Mouse (Mus musculus): ENCODE measurements around the gene Atp2a3.

Gene Atp2a3

GRCm38 (mm10) chr11:73036077-73036476 lies 75.1 kb downstream of the Atp2a3 start:
- DNase-seq (ENCODE audit: low read depth, low spot score), result no peak

GRCm38 (mm10) chr11:73036889-73037288 lies 75.9 kb downstream of the Atp2a3 start:
- DNase-seq (ENCODE audit: low read depth, low spot score), result peak; percentile 89

- DNase-seq (ENCODE audit: low read depth, low spot score), result peak; percentile 87
These were observed 76.7 kb downstream of the Atp2a3 start for GRCm38 (mm10) chr11:73037691-73038090.

DNA sequence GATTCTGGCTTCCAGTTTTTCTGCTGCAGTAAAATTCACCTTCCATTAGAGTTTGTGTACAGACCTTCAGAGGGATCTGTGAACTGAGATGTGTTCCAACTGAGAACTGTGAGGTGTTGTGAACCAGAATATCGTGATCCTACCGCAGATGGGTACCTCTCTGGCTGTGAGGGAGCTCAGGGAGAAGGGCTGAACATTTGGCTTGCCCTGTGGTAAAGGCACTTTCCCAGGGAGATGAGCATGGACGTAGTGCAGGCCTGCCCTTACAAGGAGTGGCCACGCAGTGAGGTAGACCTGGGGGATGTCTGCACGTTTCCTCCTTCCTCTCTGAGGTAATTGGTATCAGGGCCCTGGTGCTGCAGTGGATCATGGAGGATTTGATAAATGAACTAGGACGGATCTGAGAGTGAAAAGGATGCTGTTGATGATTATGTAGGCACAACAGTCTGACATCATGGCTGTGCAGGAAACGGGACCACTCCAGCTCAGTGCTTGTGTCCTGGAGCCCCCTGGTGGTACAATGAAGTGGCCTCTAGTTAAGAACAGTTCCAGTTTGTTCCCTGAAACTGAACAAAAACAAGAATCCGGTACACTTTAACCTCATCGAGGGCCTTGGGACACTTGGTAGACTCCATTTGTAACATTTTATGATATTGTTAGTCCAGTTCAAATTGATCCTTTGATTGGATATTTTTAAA lies 78.3 kb downstream of the Atp2a3 start:
- DNase-seq (ENCODE audit: low read depth, low spot score), result peak; percentile 74

Data from A20 (cell line).